In genomic region chr2:118540691-118541117, GRCm38 (mm10) we compare ENCODE assay signal across 7 mouse cellular contexts. TPM values are rescaled to one million over a fixed set of nuclear protein-coding genes. Genes with fewer than 3 reads are reported as not detected.
A peak's percentile ranks its signal among the peaks of the same experiment; 100 is the strongest.
DNase-seq lines count a peak whose midpoint lies in the region; ATAC-seq and TF ChIP-seq lines count a peak whose summit lies in the region.

No protein-coding gene starts in this region.

- H3K4me1 ChIP-seq in embryonic facial prominence, embryonic 12.5 days, result peaks cover 74% of the 10 kb centered on the region
- H3K4me1 ChIP-seq in hindbrain, postnatal 0 days (ENCODE audit: insufficient read depth, low read length), result peaks cover 25% of the 10 kb centered on the region
- peaks cover 53% of the 10 kb centered on the region for H3K4me1 ChIP-seq in liver, postnatal 0 days (ENCODE audit: insufficient read depth)
- H3K4me1 ChIP-seq in stomach, embryonic 15.5 days, result peaks cover 74% of the 10 kb centered on the region

- no peak for TF ChIP-seq EP300 in liver, postnatal 0 days (IDR thresholded peaks at IDR 0.05; ENCODE audit: low read depth)

- H3K9ac ChIP-seq in embryonic facial prominence, embryonic 12.5 days, result no peak overlapping the region
- no peak overlapping the region for H3K9ac ChIP-seq in hindbrain, postnatal 0 days (replicated peaks; ENCODE audit: low read length)
- H3K9ac ChIP-seq in liver, postnatal 0 days (replicated peaks), result peak overlapping the region; percentile 41; the same call in 1 of the 2 replicates
- no peak overlapping the region for H3K9ac ChIP-seq in stomach, embryonic 15.5 days

- H3K36me3 ChIP-seq in embryonic facial prominence, embryonic 12.5 days, result peaks cover 9% of the 10 kb centered on the region; the same call in 1 of the 2 replicates
- no peaks in the 10 kb centered on the region for H3K36me3 ChIP-seq in hindbrain, postnatal 0 days (ENCODE audit: insufficient read depth, low read length)
- H3K36me3 ChIP-seq in liver, postnatal 0 days (replicated peaks; ENCODE audit: insufficient read depth, low read length), result no peaks in the 10 kb centered on the region
- H3K36me3 ChIP-seq in stomach, embryonic 15.5 days, result 0 out of 2 replicates have a peak, but pooled peaks cover 3% of the 10 kb centered on the region

- H3K27ac ChIP-seq in embryonic facial prominence, embryonic 12.5 days, result peak overlapping the region; percentile 76
- H3K27ac ChIP-seq in hindbrain, postnatal 0 days, result peak overlapping the region; percentile 37; the same call in 1 of the 2 replicates
- peak overlapping the region; percentile 77 for H3K27ac ChIP-seq in liver, postnatal 0 days (ENCODE audit: low read depth)
- H3K27ac ChIP-seq in stomach, embryonic 15.5 days, result peak overlapping the region; percentile 98

- no peak for ATAC-seq in embryonic facial prominence, embryonic 12.5 days (ENCODE audit: insufficient number of reproducible peaks, insufficient read depth, low FRiP score, low TSS enrichment)
- ATAC-seq in hindbrain, postnatal 0 days, result no peak
- ATAC-seq in liver, postnatal 0 days, result peak; percentile 78
- ATAC-seq in stomach, embryonic 15.5 days (ENCODE audit: insufficient read depth, low FRiP score, low read depth), result peak; percentile 62

- H3K27me3 ChIP-seq in embryonic facial prominence, embryonic 12.5 days, result no peaks in the 10 kb centered on the region
- no peaks in the 10 kb centered on the region for H3K27me3 ChIP-seq in hindbrain, postnatal 0 days (ENCODE audit: insufficient read depth, low read length)
- no peaks in the 10 kb centered on the region for H3K27me3 ChIP-seq in liver, postnatal 0 days (ENCODE audit: insufficient read depth, low read length)
- no peaks in the 10 kb centered on the region for H3K27me3 ChIP-seq in stomach, embryonic 15.5 days (replicated peaks)

- H3K4me3 ChIP-seq in embryonic facial prominence, embryonic 12.5 days, result no peak overlapping the region
- H3K4me3 ChIP-seq in hindbrain, postnatal 0 days (ENCODE audit: low read length), result no peak overlapping the region
- no peak overlapping the region for H3K4me3 ChIP-seq in liver, postnatal 0 days (ENCODE audit: low read depth, low read length)
- no peak overlapping the region for H3K4me3 ChIP-seq in stomach, embryonic 15.5 days (replicated peaks)

- 27% methylated on average over 6 of the region's 6 CpGs for WGBS in embryonic facial prominence, embryonic 12.5 days
- 57% methylated on average over 6 of the region's 6 CpGs for WGBS in hindbrain, postnatal 0 days
- WGBS in liver, postnatal 0 days (ENCODE audit: insufficient replicate concordance), result 12% methylated on average over 6 of the region's 6 CpGs
- 3% methylated on average over 6 of the region's 6 CpGs for WGBS in stomach, embryonic 15.5 days

- TF ChIP-seq CTCF in hindbrain, postnatal 0 days (IDR thresholded peaks at IDR 0.05; ENCODE audit: low read depth), result no peak
- TF ChIP-seq CTCF in liver, postnatal 0 days (IDR thresholded peaks at IDR 0.05; ENCODE audit: low read depth), result no peak

- 0 out of 2 replicates have a peak overlapping the region, but pooled peaks have one; percentile 5 for H3K4me2 ChIP-seq in embryonic facial prominence, embryonic 12.5 days (replicated peaks)
- H3K4me2 ChIP-seq in hindbrain, postnatal 0 days (ENCODE audit: low read depth, low read length), result no peak overlapping the region
- H3K4me2 ChIP-seq in liver, postnatal 0 days (ENCODE audit: low read depth, low read length), result peak overlapping the region; percentile 14; the same call in 1 of the 2 replicates
- peak overlapping the region; percentile 33 for H3K4me2 ChIP-seq in stomach, embryonic 15.5 days

- DNase-seq in 3T3-L1 (ENCODE audit: low read depth, low spot score), result peak; percentile 94
- peak; percentile 77 for DNase-seq in A20 (ENCODE audit: low read depth, low spot score)
- no peak for DNase-seq in hindbrain, postnatal 0 days (ENCODE audit: low spot score)
- DNase-seq in liver, postnatal 0 days, result no peak
- no peak for DNase-seq in right cerebral cortex, adult 2 months (ENCODE audit: low spot score in 2 of 2)

- no peaks in the 10 kb centered on the region for H3K9me3 ChIP-seq in embryonic facial prominence, embryonic 12.5 days
- H3K9me3 ChIP-seq in hindbrain, postnatal 0 days (ENCODE audit: low read length), result no peaks in the 10 kb centered on the region
- no peaks in the 10 kb centered on the region for H3K9me3 ChIP-seq in liver, postnatal 0 days (ENCODE audit: low read length)
- H3K9me3 ChIP-seq in stomach, embryonic 15.5 days, result no peaks in the 10 kb centered on the region

RNA-seq across cellular contexts. Expression of gene Bmf, which starts 8.8 kb away (rescaled TPM):
- 6.6 and 7.1 TPM in 2 replicates for polyA plus RNA-seq in embryonic facial prominence, embryonic 12.5 days (2016; fragmentation: Nextera tagmentation; extraction: Ambion mirVana)
- total RNA-seq in hindbrain, postnatal 0 days (2014; rRNA removed), result 10.4 and 10.6 TPM in 2 replicates
- 1.3 and 1.4 TPM in 2 replicates for polyA plus RNA-seq in hindbrain, postnatal 0 days (2015; fragmentation: Nextera tagmentation; extraction: Ambion mirVana)
- 1.3 TPM in 2 replicates for polyA plus RNA-seq in liver, postnatal 0 days (2015; fragmentation: Nextera tagmentation; extraction: Ambion mirVana)
- 3.6 and 5.2 TPM in 2 replicates for polyA plus RNA-seq in stomach, embryonic 15.5 days (2015; fragmentation: Nextera tagmentation; extraction: Ambion mirVana)

RNA-seq across cellular contexts. Expression of gene Bub1b, which starts 57.3 kb away (rescaled TPM):
- polyA plus RNA-seq in embryonic facial prominence, embryonic 12.5 days (2016; fragmentation: Nextera tagmentation; extraction: Ambion mirVana), result 99.8 and 106 TPM in 2 replicates
- total RNA-seq in hindbrain, postnatal 0 days (2014; rRNA removed), result 15.1 and 16.3 TPM in 2 replicates
- polyA plus RNA-seq in hindbrain, postnatal 0 days (2015; fragmentation: Nextera tagmentation; extraction: Ambion mirVana), result 11.5 and 13.0 TPM in 2 replicates
- 12.7 and 15.7 TPM in 2 replicates for polyA plus RNA-seq in liver, postnatal 0 days (2015; fragmentation: Nextera tagmentation; extraction: Ambion mirVana)
- 66.9 and 72.0 TPM in 2 replicates for polyA plus RNA-seq in stomach, embryonic 15.5 days (2015; fragmentation: Nextera tagmentation; extraction: Ambion mirVana)

Comparison
In these comparisons a context has a peak if more than half of its experiments do, and no peak if none do; other contexts are left out.
1. DNase-seq: peak in 3T3-L1 (single experiment) and A20 (single experiment); none in hindbrain, postnatal 0 days (single experiment), liver, postnatal 0 days (single experiment) and right cerebral cortex, adult 2 months (0 of 2).
2. ATAC-seq: peak in liver, postnatal 0 days (single experiment) and stomach, embryonic 15.5 days (single experiment); none in embryonic facial prominence, embryonic 12.5 days (single experiment) and hindbrain, postnatal 0 days (single experiment).
3. H3K27ac ChIP-seq: peak in every context shown above with its lines; median percentile 98 in stomach, embryonic 15.5 days; 77 in liver, postnatal 0 days; 76 in embryonic facial prominence, embryonic 12.5 days; 37 in hindbrain, postnatal 0 days.